Mouse (Mus musculus) kidney, postnatal 0 days (tissue): ENCODE results near the gene 1700029P11Rik. TPM values are rescaled to one million over a fixed set of nuclear protein-coding genes. Genes with fewer than 3 reads are reported as not detected.

Source experiments
- ATAC-seq: fragments of 200-750 bp; cut with Nextera tagmentation; replicated peaks from 2 replicates; pipeline ENCODE4 v1.8.0; 2017; ENCODE audit warnings: low read depth, moderate number of reproducible peaks, moderate TSS enrichment, moderate library complexity; ENCODE audit not compliant: low FRiP score
- DNase-seq: peaks from one replicate; pipeline ENCODE4 v3.0.0-alpha.2; 2016; ENCODE audit warnings: low spot score
- H3K27ac ChIP-seq: fragments of 300-500 bp; sonication (generic); 2 replicates; pipeline ENCODE4 v1.5.1; 2014; ENCODE audit warnings: mild to moderate bottlenecking
- H3K27me3 ChIP-seq: fragments of 300-500 bp; sonication (generic); 2 replicates; pipeline ENCODE4 v1.6.1; 2014; ENCODE audit warnings: low read length, mixed read lengths; ENCODE audit not compliant: insufficient read depth
- H3K36me3 ChIP-seq: fragments of 300-500 bp; sonication (generic); 2 replicates; pipeline ENCODE4 v1.6.1; 2014; ENCODE audit warnings: low read length, mixed read lengths; ENCODE audit not compliant: insufficient read depth
- H3K4me1 ChIP-seq: fragments of 300-500 bp; sonication (generic); replicated peaks from 2 replicates; pipeline ENCODE4 v1.6.1; 2014; ENCODE audit warnings: antibody characterized with exemption, low read length, mixed read lengths; ENCODE audit not compliant: insufficient read depth
- H3K4me2 ChIP-seq: fragments of 300-500 bp; sonication (generic); 2 replicates; pipeline ENCODE4 v1.6.1; 2014; ENCODE audit warnings: mild to moderate bottlenecking, low read length, moderate library complexity, mixed read lengths
- H3K4me3 ChIP-seq: fragments of 300-500 bp; sonication (generic); replicated peaks from 2 replicates; pipeline ENCODE4 v1.5.1; 2014; ENCODE audit warnings: low read depth, low read length
- H3K9ac ChIP-seq: fragments of 300-500 bp; sonication (generic); 2 replicates; pipeline ENCODE4 v1.6.1; 2014; ENCODE audit warnings: low read depth, low read length
- H3K9me3 ChIP-seq: fragments of 300-500 bp; sonication (generic); replicated peaks from 2 replicates; pipeline ENCODE4 v1.6.1; 2016; ENCODE audit warnings: low read length, inconsistent platforms, mixed read lengths
- CTCF ChIP-seq: IDR thresholded peaks from 2 replicates; pipeline ENCODE4 v1.5.1; 2016; ENCODE audit warnings: antibody characterized with exemption, low read depth, mild to moderate bottlenecking, moderate library complexity
- WGBS: fragments of 180-500 bp; shearing (Covaris S2); extraction: QIAGEN DNeasy Blood & Tissue Kit; methylation state at CpG from one replicate; pipeline ENCODE4 v1.1.7; 2014; 5-methylcytosine and 5-hydroxymethylcytosine counted together
- polyA plus RNA-seq: library from polyadenylated mRNA; unstranded; fragments of >200 nt; fragmentation: Nextera tagmentation; extraction: Ambion mirVana; gene quantifications from 2 replicates; pipeline ENCODE4 v1.2.1, GENCODE M21; 2015

1700029P11Rik gene
- polyA plus RNA-seq, 1 experiment from 2014 or later, result not detected

DNA sequence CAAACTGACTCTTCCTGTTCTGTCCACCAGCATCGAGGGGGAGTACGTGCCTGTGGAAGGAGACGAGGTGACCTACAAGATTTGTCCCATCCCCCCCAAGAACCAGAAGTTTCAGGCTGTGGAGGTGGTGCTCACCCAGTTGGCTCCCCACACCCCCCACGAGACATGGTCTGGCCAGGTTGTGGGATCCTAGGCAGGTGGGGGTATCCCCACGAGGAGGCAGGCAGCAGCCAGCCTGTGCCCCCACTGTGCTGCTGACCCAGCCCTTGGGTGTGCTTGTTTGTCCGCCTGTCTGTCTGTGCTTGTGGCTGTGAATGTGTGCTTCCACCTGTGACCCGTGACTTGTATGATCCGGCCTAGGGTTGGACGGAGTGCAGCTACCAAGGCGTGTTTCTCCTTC, 31.3 kb upstream of the 1700029P11Rik start:
- DNase-seq, result no peak
- Histone ChIP-seq H3K27ac (no peak overlapping the region), H3K27me3 (no peaks in the 10 kb centered on the region), H3K36me3 (peaks cover 13% of the 10 kb centered on the region; the same call in 1 of the 2 replicates), H3K9ac (no peak overlapping the region), H3K4me3 (no peak overlapping the region), H3K4me1 (no peaks in the 10 kb centered on the region), H3K4me2 (no peak overlapping the region), H3K9me3 (no peaks in the 10 kb centered on the region)
- TF ChIP-seq CTCF, result no peak
- WGBS, result 73% methylated on average over 10 of the region's 10 CpGs
- ATAC-seq, result no peak

DNA sequence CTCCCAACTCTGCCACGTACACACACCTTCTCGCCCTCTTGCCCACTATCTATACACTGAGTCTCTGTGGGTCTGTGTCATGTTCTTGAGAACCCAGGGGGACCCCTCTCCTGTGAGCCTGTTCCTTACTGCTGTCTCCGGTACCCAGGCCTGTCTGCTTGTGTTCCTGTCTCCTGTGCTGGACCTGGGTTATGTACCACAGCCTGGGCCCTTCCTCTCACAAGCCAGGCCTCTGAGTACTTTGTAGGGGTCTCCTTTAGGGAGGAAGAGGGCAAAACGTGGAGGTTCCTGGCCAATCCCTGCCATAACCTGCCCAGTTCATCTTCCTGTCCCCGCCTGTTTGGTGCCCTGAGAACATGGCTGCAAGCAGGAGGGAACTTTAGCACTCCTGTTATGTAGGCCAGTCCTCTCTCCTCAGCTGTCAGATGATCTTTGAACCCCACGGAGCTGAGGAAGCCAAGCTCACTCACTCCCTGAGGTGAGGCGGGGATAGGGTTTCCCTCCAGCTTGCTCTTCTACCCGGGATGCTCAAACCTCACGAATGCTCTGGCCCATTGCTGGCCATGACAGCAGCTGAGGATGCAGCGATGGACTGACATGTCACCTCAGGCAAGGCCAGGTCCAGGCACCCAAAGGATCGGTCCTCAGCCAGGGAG, 30.7 kb upstream of the 1700029P11Rik start:
- WGBS, result 54% methylated on average over 11 of the region's 11 CpGs
- Histone ChIP-seq H3K9me3 (no peaks in the 10 kb centered on the region), H3K36me3 (peaks cover 13% of the 10 kb centered on the region; the same call in 1 of the 2 replicates), H3K4me1 (no peaks in the 10 kb centered on the region), H3K4me2 (no peak overlapping the region), H3K4me3 (no peak overlapping the region), H3K27me3 (no peaks in the 10 kb centered on the region), H3K9ac (no peak overlapping the region), H3K27ac (no peak overlapping the region)
- ATAC-seq (0 out of 2 replicates have a peak, but pooled peaks have one; percentile 45), DNase-seq (no peak)
- TF ChIP-seq CTCF, result no peak

- Histone ChIP-seq H3K27me3 (no peaks in the 10 kb centered on the region), H3K9ac (no peak overlapping the region), H3K9me3 (no peaks in the 10 kb centered on the region), H3K36me3 (peaks cover 23% of the 10 kb centered on the region; the same call in 1 of the 2 replicates), H3K27ac (no peak overlapping the region), H3K4me2 (no peak overlapping the region), H3K4me3 (no peak overlapping the region), H3K4me1 (no peaks in the 10 kb centered on the region)
- 71% methylated on average over 5 of the region's 5 CpGs for WGBS
- TF ChIP-seq CTCF, result no peak
- ATAC-seq, result no peak
- DNase-seq, result no peak
Observed at GRCm38 (mm10) chr15:81950716-81951115, 29.6 kb upstream of the 1700029P11Rik start.

GRCm38 (mm10) chr15:81951159-81951558, 29.2 kb upstream of the 1700029P11Rik start:
- Histone ChIP-seq H3K9ac (no peak overlapping the region), H3K4me1 (no peaks in the 10 kb centered on the region), H3K36me3 (peaks cover 23% of the 10 kb centered on the region; the same call in 1 of the 2 replicates), H3K4me3 (no peak overlapping the region), H3K27ac (no peak overlapping the region), H3K4me2 (no peak overlapping the region), H3K9me3 (no peaks in the 10 kb centered on the region), H3K27me3 (no peaks in the 10 kb centered on the region)
- ATAC-seq (no peak), DNase-seq (no peak)
- no peak for TF ChIP-seq CTCF
- WGBS, result 78% methylated on average over 9 of the region's 9 CpGs

DNA sequence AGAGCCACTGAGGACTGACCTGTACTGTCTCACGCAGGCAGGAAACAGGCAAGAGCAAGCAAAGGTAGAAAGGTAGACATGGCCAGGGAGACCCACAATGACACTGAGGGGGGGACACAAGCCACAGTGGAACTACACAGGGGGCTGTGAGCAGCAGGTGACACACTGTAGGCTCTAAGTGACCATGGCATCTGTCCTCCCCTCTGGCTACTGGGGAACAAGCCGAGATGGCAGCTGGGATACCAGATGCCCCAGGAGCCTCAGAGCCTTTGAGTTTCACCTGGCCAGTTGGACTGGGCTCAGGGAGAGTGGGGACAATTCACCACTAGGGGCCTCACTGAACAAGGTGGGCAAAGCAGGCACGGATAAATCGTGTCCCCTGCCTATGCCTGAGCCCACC, 28.0 kb upstream of the 1700029P11Rik start:
- Histone ChIP-seq H3K4me2 (no peak overlapping the region), H3K9me3 (no peaks in the 10 kb centered on the region), H3K27me3 (no peaks in the 10 kb centered on the region), H3K4me3 (no peak overlapping the region), H3K36me3 (peaks cover 19% of the 10 kb centered on the region; the same call in 1 of the 2 replicates), H3K4me1 (no peaks in the 10 kb centered on the region), H3K27ac (no peak overlapping the region), H3K9ac (no peak overlapping the region)
- WGBS, result 85% methylated on average over 4 of the region's 4 CpGs
- ATAC-seq, result no peak
- TF ChIP-seq CTCF, result no peak
- DNase-seq, result no peak

- Histone ChIP-seq H3K4me1 (no peaks in the 10 kb centered on the region), H3K36me3 (peaks cover 19% of the 10 kb centered on the region; the same call in 1 of the 2 replicates), H3K27me3 (no peaks in the 10 kb centered on the region), H3K27ac (no peak overlapping the region), H3K9ac (no peak overlapping the region), H3K9me3 (no peaks in the 10 kb centered on the region), H3K4me2 (no peak overlapping the region), H3K4me3 (no peak overlapping the region)
- DNase-seq (no peak), ATAC-seq (no peak)
- 89% methylated on average over 9 of the region's 9 CpGs for WGBS
- TF ChIP-seq CTCF, result no peak
Observed at GRCm38 (mm10) chr15:81954151-81954583, 26.2 kb upstream of the 1700029P11Rik start.

GRCm38 (mm10) chr15:81954716-81955115, 25.6 kb upstream of the 1700029P11Rik start:
- no peak for DNase-seq
- H3K9me3 ChIP-seq, result no peaks in the 10 kb centered on the region
- no peak overlapping the region for H3K27ac ChIP-seq
- H3K4me2 ChIP-seq, result no peak overlapping the region
- H3K36me3 ChIP-seq, result peaks cover 19% of the 10 kb centered on the region; the same call in 1 of the 2 replicates
- no peaks in the 10 kb centered on the region for H3K27me3 ChIP-seq
- 88% methylated on average over 6 of the region's 6 CpGs for WGBS
- TF ChIP-seq CTCF, result no peak
- no peak for ATAC-seq
- H3K4me1 ChIP-seq, result no peaks in the 10 kb centered on the region
- H3K9ac ChIP-seq, result no peak overlapping the region
- no peak overlapping the region for H3K4me3 ChIP-seq
